Mouse (Mus musculus): ENCODE data around the gene Tnik. TPM values are rescaled to one million over a fixed set of nuclear protein-coding genes. Genes with fewer than 3 reads are reported as not detected.

Tnik gene
- total RNA-seq, 2 experiments from 2014 or later: 172 to 173 TPM

DNA sequence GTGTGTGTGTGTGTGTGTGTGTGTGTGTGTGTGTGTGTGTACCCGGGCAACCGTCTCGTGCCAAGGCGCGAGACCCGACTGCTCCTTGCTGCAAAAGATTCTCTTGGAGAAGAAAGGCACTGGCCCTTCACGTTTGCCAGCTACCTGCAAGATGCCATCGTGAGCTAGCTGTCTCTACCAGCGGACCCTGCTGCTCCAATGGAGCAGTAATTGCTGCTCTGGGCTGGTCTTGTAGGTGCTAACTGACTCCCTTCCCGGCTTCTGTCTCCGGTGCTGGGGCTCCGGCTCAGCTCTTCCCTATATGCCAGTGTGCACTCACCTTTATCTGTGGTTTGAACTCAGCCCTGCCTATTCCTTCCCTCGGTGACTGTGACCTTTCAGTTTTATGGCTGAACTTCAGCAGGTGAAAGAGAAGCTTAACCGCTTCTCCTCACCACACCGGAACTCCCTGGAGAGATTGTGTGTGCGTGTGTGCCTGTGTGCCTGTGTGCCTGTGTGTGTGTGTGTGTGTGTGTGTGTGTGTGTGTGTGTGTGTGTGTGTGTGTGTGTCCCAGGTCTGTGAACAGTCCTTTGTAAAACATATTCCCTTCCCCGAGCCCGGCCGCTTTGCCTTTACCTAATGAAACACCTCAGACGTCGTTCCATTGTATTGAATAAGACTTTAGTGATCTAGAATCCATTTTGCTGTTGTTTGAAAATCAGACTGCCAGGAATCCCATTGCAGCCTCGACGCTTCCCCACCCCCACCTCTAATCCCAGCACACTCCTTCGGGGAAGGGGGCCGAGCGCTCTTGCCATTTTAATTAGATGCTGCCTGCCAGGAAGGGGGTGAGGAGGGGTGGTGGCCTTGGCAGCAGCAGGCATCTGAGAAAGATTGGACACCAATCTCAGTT is 1.2 kb downstream of the Tnik start:
- DNase-seq (ENCODE audit: low spot score in 2 of 2): peak; percentile 42 to 52

DNA sequence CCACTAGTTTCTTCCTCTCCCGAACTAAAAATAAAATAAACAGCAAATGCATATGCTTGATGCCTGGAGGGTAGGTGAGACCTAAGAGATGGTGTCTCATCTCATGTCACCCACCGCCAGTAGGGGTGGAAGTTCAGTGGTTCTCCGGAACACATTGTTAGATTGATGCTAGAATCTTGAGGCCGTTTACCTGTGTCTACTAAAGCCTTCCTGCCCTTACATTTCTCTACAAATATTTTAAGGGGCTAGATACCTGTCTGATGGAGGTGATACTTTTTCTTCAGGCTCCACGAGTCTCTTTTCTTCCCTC is 1.8 kb downstream of the Tnik start:
- no peak for DNase-seq (ENCODE audit: low spot score in 2 of 2)

DNA sequence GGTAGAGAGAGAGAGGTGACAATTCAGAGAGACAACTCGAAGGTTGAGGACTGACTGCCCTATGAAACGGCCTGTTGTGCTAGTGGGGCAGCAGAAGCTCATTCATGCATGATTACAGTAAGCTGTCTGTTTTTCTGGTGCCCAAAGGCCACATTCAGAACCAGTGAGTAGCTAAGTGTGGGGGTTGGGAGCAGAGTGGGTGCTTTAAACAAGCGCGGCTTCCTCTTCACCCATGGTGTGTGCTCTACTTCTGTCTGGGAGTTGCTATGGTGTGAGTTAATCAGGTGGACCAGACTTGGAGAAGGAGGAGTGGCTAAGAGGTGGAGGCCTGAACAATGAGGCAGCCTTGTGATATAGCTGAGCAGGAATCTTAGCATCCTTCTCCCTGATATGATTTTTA is 2.2 kb downstream of the Tnik start:
- peak; percentile 27 to 47 for DNase-seq (ENCODE audit: low spot score in 2 of 2)

DNA sequence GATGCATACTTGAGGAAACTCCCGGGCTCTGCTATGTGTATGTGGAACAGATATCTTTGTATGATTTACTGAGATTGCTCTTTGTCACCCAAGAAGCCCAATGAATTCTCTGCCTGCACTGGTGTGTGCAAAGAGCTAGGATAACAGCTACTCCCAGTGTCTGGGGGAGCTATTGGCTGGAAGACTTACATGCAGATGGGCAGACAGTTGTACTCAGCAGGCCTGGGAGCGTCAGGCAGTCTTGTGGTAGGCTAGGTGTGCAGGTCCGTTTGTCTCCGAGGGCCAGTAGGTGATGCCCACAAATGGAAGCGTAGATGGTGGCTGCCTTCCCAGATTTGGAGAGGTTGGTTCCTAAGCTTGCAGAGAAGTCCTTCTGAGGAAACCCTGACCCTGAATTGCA is 2.6 kb downstream of the Tnik start:
- peak in 1 of 2 experiments; percentile 22 for DNase-seq (ENCODE audit: low spot score in 2 of 2)

DNA sequence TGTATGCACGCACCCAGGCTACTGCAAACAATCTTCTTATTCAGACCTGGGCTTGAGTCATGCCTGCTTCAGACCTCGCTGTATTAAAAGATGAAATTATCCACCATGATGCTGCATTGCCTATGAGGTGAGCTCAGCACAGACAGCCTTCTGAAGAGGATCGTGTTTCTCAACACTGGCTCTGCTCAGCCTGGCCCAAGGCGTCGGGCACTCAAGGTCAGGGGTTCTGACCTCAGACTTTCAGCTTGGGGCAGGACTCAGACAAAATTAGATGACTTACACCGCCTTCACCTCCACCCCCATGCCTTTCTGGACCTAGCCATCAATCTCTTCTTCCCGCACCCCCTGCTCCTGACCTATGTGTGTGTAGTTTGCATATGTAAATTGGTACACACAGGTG is 4.2 kb downstream of the Tnik start:
- no peak for DNase-seq (ENCODE audit: low spot score in 2 of 2)

DNA sequence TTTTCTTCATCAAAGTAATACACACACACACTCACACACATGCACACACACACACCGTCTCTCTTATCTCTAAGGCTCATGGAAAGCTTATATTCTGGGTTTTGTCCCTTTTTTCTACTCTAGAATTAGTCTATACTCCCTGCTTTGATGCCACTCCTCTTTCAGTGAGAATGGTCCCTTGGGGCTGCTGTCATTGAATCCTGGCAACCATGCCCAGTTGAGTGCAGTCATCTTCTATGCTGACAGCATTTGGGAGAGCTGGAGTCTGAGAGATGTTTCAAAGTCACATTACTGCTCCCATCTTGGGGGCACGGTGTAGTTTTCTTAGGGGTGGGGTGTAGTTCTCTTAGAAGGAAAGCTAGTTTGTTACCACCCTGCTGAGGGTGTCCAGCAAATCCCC is 6.7 kb downstream of the Tnik start:
- no peak for DNase-seq (ENCODE audit: low spot score in 2 of 2)

DNA sequence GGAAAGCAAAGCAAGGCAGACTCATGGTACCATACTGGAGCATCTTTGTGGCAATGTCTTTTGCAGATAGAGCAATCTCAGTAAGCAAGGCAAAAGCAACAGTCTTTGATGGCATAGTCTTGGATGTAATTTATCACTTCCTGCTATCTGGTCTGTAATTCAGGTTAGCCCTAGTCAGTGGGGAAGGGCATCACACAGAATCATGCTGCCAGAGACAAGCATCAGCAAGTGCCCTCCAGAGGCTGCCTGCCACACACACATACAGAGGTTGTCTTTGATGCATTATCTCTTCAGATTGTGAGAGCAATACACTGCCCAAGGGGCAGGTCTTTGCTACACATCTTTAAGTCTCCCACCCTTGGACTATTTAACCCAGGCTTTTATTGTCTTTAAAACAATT is 8.9 kb downstream of the Tnik start:
- DNase-seq (ENCODE audit: low spot score in 2 of 2): no peak

DNA sequence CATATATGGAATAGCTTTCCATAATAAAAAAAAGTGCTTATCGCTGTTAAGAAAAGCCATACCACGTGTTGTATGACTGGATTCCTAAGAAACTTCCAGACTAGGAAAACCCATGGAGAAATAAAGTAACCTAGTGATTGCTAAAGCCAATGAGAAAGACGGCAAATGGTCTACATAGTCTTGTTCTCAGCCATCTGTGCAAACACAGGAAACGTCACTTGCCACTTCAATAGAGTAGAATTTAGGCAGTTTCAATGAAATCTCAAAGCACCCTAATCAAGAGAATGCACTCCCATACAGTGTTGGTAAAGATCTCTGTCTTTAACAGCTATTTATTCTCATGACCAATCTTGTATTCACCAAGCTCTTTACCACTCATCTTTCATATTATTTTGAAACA is 11.7 kb downstream of the Tnik start:
- no peak for DNase-seq (ENCODE audit: low spot score in 2 of 2)

DNA sequence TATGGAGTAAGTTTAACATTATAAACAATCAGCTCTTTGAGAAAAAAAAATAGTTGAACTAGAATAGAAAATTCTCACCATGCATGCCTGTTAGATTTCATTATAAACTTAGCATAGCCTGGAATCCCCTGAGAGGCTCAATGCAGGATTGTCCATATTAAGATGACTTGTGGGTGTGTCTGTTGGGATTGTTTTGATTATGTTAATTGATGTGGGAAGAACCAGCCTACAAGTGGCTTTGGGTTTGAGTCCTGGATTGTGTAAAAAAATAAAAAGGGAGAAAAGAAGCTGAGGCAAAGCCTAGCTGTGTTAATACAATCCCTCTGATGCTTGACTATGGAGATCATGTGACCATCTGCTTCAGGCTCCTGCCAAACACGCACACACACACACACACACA is 26.7 kb downstream of the Tnik start:
- no peak for DNase-seq (ENCODE audit: low spot score in 2 of 2)

DNA sequence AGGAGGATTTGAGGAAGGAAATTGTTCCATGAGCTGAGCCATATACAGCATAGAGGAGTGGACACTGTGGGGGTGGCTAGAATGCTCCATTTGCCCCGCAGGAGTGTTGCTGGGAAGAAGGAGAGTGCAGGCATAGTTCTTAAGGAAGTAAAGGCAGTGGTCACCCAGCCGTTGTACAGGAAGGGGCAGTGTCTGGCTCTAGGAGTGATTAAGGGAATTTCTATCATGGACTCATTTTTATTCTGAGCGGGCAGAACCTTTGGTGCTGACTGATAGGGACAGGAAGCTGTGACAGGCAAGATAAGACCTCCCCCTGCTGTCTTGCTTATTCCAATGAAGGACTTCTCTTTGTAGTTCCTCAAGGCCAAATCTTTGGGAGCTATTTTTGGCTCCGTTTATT is 38.4 kb downstream of the Tnik start:
- no peak for DNase-seq (ENCODE audit: low spot score in 2 of 2)

DNA sequence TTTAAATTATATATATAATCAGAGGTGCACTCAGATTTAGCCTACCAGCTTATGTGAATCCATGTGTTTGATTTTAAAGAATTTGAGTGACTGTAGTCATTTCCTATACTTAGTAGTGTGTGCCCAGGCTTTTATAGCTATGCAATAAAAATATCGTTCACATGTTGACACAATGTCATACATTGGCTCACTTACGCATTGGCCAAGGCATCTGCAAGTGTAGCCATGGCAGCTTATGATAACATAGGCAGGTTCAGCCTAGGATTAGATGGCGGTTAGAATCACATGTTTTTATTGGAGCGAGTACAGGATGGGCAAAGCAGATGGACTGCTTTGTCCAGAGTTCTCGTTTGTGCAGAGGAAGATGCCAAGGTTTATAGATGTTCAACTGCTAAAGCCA is 40.9 kb downstream of the Tnik start:
- DNase-seq (ENCODE audit: low spot score in 2 of 2): no peak

DNA sequence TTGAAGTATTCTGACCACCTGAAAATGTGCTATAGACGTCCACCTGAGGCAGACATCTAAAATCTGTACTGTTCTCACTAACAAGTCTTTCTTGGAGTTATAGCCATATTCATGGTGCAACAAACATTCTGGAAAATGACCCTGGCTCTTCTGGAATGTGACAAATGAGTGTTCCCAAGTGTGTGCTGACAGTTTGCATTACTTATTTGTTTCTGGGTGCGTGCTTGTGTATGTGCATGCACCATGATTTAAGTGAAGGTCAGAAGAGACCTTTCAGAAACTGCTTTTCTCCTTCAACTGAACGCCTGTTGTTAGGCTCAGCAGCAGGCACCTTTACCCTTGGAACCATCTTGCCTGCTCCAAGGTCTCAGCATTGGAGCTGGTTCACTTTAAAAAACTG is 43.8 kb downstream of the Tnik start:
- DNase-seq (ENCODE audit: low spot score in 2 of 2): no peak

DNA sequence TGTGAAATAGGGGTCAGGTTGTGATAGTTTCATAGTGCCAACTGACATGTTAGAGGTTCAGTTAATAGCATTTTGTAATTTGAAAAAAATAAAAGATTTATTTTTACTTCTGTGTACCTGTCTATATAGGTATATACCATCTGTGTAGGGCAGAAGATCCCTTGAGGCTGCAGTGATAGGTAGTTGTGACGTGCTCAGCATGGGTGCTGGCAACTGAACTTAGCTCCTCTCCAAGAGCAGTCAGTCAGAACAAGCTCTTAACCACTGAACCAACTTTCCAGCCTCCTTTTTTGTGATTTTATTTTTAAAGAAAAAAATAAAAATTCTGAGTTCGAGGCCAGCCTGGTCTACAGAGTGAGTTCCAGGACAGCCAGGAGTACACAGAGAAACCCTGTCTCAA is 51.4 kb downstream of the Tnik start:
- no peak for DNase-seq (ENCODE audit: low spot score in 2 of 2)

DNA sequence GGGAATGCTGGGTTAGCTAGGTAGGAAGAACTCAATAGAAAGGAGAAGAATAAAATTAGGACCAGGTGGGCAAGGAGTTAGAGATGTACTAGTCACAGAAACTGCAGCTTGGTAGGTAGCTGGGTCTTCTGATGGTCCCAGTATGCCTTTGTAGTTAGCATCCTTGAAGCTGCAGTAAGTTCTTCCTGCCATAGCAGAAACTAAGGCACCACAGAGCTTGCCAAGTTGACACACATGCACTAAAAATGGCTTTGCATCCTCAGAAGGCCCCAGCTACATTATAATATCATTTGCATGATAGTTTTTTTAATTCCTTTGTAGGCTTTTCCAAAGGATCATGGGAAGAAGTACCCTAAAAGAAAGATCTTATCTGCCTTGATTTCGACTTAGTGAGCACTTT is 54.3 kb downstream of the Tnik start:
- DNase-seq (ENCODE audit: low spot score in 2 of 2): peak; percentile 25 to 29

DNA sequence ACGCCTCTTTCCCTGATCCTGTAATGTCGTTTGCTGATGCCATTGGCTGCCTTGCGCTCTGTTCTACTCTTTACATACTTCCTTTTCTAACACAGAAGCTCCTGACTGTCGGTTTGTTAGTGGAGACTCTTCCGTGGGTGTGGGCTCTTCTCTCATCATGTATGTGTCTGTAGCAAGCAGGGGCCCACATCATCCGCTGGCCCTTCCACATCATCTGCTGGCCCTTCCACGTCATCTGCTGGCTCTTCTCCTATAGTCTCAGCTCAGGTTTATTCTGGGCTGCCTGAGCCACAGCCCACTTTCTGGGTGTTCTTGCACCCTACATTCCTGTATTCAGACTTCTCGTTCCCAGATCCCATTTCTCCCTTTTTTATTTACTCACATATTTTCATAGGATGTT is 58.6 kb downstream of the Tnik start:
- no peak for DNase-seq (ENCODE audit: low spot score in 2 of 2)

DNA sequence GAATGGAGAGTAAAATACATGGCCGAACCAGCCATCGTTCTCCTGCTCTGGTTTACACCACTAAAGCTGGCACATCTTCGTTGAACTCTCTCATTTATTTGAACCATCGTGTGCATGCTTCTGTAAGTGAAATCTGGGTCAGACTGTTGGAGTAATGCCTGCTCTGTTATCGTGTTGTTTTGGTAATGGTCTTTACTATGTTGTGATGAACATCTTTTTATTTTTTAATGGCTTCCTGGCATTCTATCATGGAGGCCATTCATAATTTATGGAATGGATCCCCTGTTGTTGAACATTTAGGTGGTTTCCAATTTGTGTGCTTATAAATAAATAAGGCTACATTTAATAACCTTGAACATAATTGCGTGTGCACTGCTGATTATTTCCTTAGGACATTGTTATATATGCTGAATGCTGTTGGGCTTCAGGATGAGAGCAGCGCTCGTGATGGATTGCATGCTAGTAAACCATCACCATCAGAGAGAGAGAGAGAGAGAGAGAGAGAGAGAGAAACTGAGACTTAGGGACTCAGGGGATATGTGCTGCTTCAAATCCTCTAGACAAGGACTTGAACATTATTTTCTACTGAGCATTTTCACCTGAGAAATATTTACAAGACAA is 62.7 kb downstream of the Tnik start:
- DNase-seq (ENCODE audit: low spot score in 2 of 2): no peak

DNA sequence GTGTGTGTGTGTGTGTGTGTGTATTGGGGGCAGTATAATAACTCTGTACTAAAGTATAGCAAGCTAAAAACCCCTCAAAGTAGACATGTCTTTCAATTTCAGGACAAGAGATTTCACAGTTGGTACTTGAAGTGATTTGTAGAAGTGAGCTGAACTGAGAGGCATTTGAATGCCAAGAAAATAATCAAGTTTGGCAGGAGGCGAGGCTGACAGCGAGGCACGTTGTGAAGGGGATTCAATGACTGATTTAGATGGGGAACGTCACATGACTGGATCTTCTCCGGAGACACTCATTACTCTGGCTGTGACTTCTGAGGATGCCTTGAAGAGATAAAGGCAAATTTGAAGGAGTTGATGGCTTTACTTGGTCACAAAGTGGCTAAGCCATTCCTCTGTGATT is 69.3 kb downstream of the Tnik start:
- DNase-seq (ENCODE audit: low spot score in 2 of 2): no peak

DNA sequence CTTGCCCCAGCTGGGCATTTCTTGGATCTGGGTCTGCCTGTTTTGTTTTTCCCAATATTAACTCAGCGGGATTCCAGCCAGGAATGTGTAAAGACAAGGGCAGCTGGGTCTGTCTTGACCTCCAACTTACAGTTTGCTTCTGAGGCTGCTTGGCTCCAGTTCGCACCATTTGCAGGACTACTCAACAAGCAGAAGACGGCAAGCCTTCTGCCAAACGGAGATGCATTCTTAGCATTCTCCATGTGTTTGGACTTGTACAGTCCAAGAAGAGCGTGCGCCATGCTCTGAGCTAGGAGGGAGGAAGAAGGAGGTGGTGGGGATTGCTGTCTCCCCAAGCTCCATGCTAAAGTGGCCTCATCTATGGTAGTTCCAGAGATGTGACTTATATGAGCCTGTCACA is 70.9 kb downstream of the Tnik start:
- DNase-seq (ENCODE audit: low spot score in 2 of 2): no peak

DNA sequence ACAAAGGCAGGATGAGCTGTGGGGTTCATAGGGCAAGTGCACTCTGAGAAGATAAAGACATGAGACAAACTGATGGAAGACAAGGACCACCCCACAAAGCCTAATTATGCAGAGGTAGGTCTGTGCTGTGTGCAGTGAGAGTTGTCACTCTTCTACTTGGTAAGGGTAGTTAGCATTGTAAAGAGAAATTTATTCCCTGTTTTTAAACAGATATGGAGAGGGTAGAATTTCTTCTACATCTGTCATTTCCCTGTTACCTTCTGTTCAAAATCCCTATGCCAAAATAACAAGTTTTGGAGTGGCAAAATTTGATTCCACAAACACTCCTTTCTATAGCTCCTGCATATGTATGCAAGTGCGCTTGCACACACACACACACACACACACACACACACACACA is 71.5 kb downstream of the Tnik start:
- no peak for DNase-seq (ENCODE audit: low spot score in 2 of 2)

DNA sequence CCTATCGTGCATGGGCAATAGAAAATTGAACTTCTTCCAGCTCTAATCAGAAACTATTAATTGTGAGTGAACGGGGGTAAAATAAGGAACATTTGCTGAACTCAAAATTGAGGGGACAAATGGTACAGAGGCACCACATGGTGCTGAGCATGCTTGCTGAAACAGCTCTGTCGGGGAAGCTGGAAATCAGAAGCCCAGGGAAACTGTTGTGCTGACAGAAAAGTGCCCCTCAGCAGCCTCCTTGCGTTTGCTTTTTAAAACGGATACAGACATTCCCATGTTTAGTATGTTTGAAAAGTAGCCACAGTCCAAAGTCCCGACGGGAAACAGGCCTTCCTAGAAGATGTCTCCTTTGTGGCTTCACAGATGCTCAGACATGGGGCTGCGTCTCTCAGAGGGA is 77.1 kb downstream of the Tnik start:
- no peak for DNase-seq (ENCODE audit: low spot score in 2 of 2)

DNA sequence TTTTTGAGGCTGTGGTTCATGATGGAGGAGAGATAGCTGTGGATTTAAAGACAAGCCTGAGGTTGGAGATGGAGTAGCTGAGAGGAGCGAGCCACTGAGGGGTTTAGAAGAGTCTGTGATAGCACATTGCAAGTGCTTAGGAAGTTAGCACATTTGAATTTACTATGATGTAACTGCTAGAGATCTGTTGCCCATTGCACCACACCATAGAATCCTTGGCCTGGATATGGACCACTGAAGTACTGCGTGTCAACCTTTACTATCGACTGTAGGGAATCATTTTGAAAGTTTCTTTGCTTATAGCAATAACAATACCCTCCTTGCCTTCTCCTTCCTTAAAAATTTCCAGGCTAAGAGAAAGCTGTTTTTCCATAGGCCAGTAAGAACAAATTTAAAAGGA is 80.2 kb downstream of the Tnik start:
- DNase-seq (ENCODE audit: low spot score in 2 of 2): no peak

DNA sequence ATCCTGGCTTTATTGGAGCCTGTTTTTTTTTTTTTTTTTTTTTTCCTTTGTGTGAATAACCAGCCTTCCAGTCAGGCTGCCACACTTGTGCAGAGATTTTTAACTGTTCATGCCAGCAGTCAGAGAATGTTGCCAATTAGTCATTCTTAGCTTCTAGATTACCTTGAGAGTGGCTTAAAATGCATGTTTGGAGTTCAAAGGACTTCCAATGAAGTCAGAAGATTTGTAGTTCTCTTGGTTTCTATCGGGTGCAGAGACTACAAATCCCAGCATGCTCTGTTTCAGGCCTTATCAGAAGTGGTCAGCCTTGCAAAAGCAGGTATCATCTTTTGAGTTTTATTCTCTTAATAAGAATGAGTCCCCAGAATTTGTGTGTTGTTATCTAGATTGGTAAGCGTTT is 80.6 kb downstream of the Tnik start:
- no peak for DNase-seq (ENCODE audit: low spot score in 2 of 2)

DNA sequence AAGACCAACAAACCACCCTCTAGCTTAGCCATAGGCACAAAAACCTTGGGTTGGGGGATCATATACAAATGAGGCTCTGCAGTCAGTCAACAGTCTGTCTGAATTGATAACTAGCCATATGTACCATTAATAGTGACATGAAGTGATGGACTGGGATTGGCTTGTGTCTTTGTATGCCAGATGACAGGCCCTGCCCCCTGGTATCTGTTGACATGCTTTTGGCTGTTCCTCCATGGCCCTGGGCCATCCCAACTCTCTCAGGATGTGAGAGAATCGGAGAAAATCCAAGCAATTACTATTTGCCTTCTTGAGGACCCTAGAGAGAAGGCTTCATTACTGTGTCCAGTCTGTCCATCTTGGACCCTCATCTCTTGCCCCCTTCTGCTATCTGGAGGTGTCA is 82.4 kb downstream of the Tnik start:
- no peak for DNase-seq (ENCODE audit: low spot score in 2 of 2)

Measured in left cerebral cortex, adult 18-20 months (tissue).